Mouse (Mus musculus) stomach, postnatal 0 days (tissue): ENCODE data around the gene Zfand4.

Experiments used
- CTCF ChIP-seq: IDR thresholded peaks from 2 replicates; pipeline ENCODE4 v1.5.1; 2016; ENCODE audit warnings: antibody characterized with exemption, low read depth, mild to moderate bottlenecking, moderate library complexity
- EP300 ChIP-seq: optimal IDR thresholded peaks from 2 replicates; pipeline ENCODE3; 2016; ENCODE audit warnings: antibody characterized with exemption

GRCm38 (mm10) chr6:116281014-116281413, 17.0 kb downstream of the Zfand4 start:
- TF ChIP-seq CTCF (no peak), EP300 (no peak)
